Comparison of ENCODE assay signal across 8 mouse cellular contexts in genomic region chr12:95696522-95697025, GRCm38 (mm10). TPM values are rescaled to one million over a fixed set of nuclear protein-coding genes. Genes with fewer than 3 reads are reported as not detected.
A peak's percentile ranks its signal among the peaks of the same experiment; 100 is the strongest.
DNase-seq lines count a peak whose midpoint lies in the region; ATAC-seq lines count a peak whose summit lies in the region.

No protein-coding gene starts in this region.

- peak overlapping the region; percentile 94; the same call in 1 of the 2 replicates for H3K27ac ChIP-seq in kidney, embryonic 16.5 days (ENCODE audit: low read length)
- no peak overlapping the region for H3K27ac ChIP-seq in brown adipose tissue, adult 24 weeks (replicated peaks; ENCODE audit: low read depth, low read length)
- peak overlapping the region; percentile 95 for H3K27ac ChIP-seq in heart, embryonic 15.5 days
- no peak overlapping the region for H3K27ac ChIP-seq in midbrain, embryonic 11.5 days (ENCODE audit: low read depth, low read length)

- H3K4me3 ChIP-seq in kidney, embryonic 16.5 days (ENCODE audit: low read length): peak overlapping the region; percentile 74
- H3K4me3 ChIP-seq in brown adipose tissue, adult 24 weeks (ENCODE audit: insufficient read depth, low read depth, low read length): peak overlapping the region; percentile 37
- H3K4me3 ChIP-seq in heart, embryonic 15.5 days: peak overlapping the region; percentile 95
- H3K4me3 ChIP-seq in midbrain, embryonic 11.5 days (ENCODE audit: low read depth, low read length): peak overlapping the region; percentile 59

- 1% methylated on average over 6 of the region's 6 CpGs for WGBS in kidney, embryonic 16.5 days
- 6% methylated on average over 6 of the region's 6 CpGs for WGBS in heart, embryonic 15.5 days
- 3% methylated on average over 6 of the region's 6 CpGs for WGBS in midbrain, embryonic 11.5 days

- peaks cover 58% of the 10 kb centered on the region for H3K4me1 ChIP-seq in kidney, embryonic 16.5 days (ENCODE audit: insufficient read depth, low read length)
- no peaks in the 10 kb centered on the region; the same call in none of the 2 replicates for H3K4me1 ChIP-seq in brown adipose tissue, adult 24 weeks (ENCODE audit: control insufficient read depth, insufficient read depth, insufficient read length, low read length)
- H3K4me1 ChIP-seq in heart, embryonic 15.5 days (replicated peaks): peaks cover 41% of the 10 kb centered on the region
- H3K4me1 ChIP-seq in midbrain, embryonic 11.5 days (ENCODE audit: control insufficient read depth, insufficient read depth, low read length): peaks cover 19% of the 10 kb centered on the region

- peak overlapping the region; percentile 89 for H3K9ac ChIP-seq in kidney, embryonic 16.5 days (replicated peaks; ENCODE audit: low read length)
- peak overlapping the region; percentile 86 for H3K9ac ChIP-seq in heart, embryonic 15.5 days
- peak overlapping the region; percentile 84 for H3K9ac ChIP-seq in midbrain, embryonic 11.5 days (ENCODE audit: low read length)

- no peaks in the 10 kb centered on the region for H3K9me3 ChIP-seq in kidney, embryonic 16.5 days (ENCODE audit: low read length)
- no peaks in the 10 kb centered on the region for H3K9me3 ChIP-seq in heart, embryonic 15.5 days (replicated peaks)
- no peaks in the 10 kb centered on the region for H3K9me3 ChIP-seq in midbrain, embryonic 11.5 days (ENCODE audit: control insufficient read depth, low read length)

- no peak for ATAC-seq in kidney, embryonic 16.5 days (ENCODE audit: low FRiP score, low TSS enrichment)
- ATAC-seq in heart, embryonic 15.5 days (replicated peaks; ENCODE audit: insufficient number of reproducible peaks, insufficient read depth, low FRiP score, low read depth): no peak
- ATAC-seq in midbrain, embryonic 11.5 days (ENCODE audit: low FRiP score): no peak

- peak overlapping the region; percentile 93 for H3K4me2 ChIP-seq in kidney, embryonic 16.5 days (replicated peaks; ENCODE audit: low read depth, low read length)
- H3K4me2 ChIP-seq in heart, embryonic 15.5 days: peak overlapping the region; percentile 93
- H3K4me2 ChIP-seq in midbrain, embryonic 11.5 days: peak overlapping the region; percentile 81

- DNase-seq in kidney, adult 8-10 months: no peak
- DNase-seq in midbrain, embryonic 11.5 days (ENCODE audit: low spot score, missing footprints): peak; percentile 92
- DNase-seq in adipocyte (ENCODE audit: low spot score): no peak
- DNase-seq in ovary, postnatal 10 days (ENCODE audit: low spot score): no peak
- DNase-seq in spleen, adult 18-20 months: no peak

- H3K36me3 ChIP-seq in kidney, embryonic 16.5 days (ENCODE audit: insufficient read depth, low read length): no peaks in the 10 kb centered on the region
- H3K36me3 ChIP-seq in heart, embryonic 15.5 days: no peaks in the 10 kb centered on the region
- no peaks in the 10 kb centered on the region for H3K36me3 ChIP-seq in midbrain, embryonic 11.5 days (ENCODE audit: control insufficient read depth, insufficient read depth, low read length)

- H3K27me3 ChIP-seq in kidney, embryonic 16.5 days (ENCODE audit: insufficient read depth, low read length): 0 out of 2 replicates have a peak, but pooled peaks cover 3% of the 10 kb centered on the region
- H3K27me3 ChIP-seq in heart, embryonic 15.5 days: no peaks in the 10 kb centered on the region
- H3K27me3 ChIP-seq in midbrain, embryonic 11.5 days (ENCODE audit: control insufficient read depth, insufficient read depth, low read length): peaks cover 26% of the 10 kb centered on the region

RNA-seq across cellular contexts. Expression of gene Flrt2, which starts 4.5 kb away (rescaled TPM):
- 28.5 and 32.5 TPM in 2 replicates for polyA plus RNA-seq in kidney, embryonic 16.5 days (2015; fragmentation: Nextera tagmentation; extraction: Ambion mirVana)
- 1.0 and 1.9 TPM in 2 replicates for polyA plus RNA-seq in brown adipose tissue, adult 24 weeks (2012; ENCODE audit: insufficient read depth, insufficient read length, missing spikeins)
- 19.2 and 24.9 TPM in 2 replicates for polyA plus RNA-seq in heart, embryonic 15.5 days (2015; fragmentation: Nextera tagmentation; extraction: Ambion mirVana)
- polyA plus RNA-seq in midbrain, embryonic 11.5 days (2014; fragmentation: Nextera tagmentation; extraction: Ambion mirVana): 27.0 and 27.3 TPM in 2 replicates

Comparison
In these comparisons a context has a peak if more than half of its experiments do, and no peak if none do; other contexts are left out.
1. H3K27ac ChIP-seq: peak in kidney, embryonic 16.5 days (single experiment) and heart, embryonic 15.5 days (single experiment); none in brown adipose tissue, adult 24 weeks (single experiment) and midbrain, embryonic 11.5 days (single experiment).
2. H3K4me3 ChIP-seq: peak in every context shown above with its lines; median percentile 95 in heart, embryonic 15.5 days; 74 in kidney, embryonic 16.5 days; 59 in midbrain, embryonic 11.5 days; 37 in brown adipose tissue, adult 24 weeks.
3. Peak in every context shown above with its lines, with median percentiles within 50 percentile points of each other: H3K4me2 ChIP-seq and H3K9ac ChIP-seq.